Mouse (Mus musculus): ENCODE measurements around the gene Gm8677.
"Not testable (repeated sequence)": the region's sequence is repeated elsewhere in the genome, so short reads cannot be mapped to it uniquely, and the experiment has no call there.

Gene Gm8677

DNA sequence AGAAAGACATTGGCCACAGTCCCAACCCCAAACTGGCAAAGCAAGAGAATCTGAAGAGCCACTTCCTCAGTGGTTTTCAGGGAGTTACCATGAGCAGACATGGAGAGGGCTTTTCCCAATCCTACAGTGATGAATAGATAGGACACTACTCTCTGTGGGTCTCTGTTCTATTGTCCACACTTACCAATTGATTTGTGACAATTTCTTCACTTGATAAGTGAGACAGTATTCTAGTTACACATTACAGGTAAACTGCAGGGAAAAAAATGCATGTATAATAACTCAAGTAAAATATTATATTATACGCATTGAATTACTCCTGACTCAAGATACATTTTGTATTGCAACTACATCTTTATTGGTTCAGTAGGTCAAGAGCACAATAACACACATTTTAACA, at the start of gene Gm8677:
Gene Gm8677 (minus strand): TSS at position 101 of the 400 bp plus-strand sequence.
- not testable (repeated sequence) for DNase-seq (ENCODE audit: low spot score in 2 of 2)

DNA sequence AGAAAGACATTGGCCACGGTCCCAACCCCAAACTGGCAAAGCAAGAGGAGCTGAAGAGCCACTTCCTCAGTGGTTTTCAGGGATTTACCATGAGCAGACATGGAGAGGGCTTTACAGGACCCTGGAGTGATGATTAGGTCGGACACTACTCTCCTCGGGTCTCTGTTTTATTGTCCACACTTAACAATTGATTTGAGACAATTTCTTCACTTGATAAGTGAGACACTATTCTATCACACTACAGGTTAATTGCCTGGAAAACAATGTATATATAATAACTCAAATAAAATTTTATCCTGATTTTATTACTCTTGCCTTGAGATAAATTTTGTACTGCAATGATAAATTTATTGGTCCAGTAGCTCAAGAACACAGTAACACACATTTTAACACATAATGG, 30.6 kb upstream of the Gm8677 start, which contains the start of gene Gm4201:
Gene Gm4201 (minus strand): TSS at position 101 of the 400 bp plus-strand sequence.
- not testable (repeated sequence) for DNase-seq (ENCODE audit: low spot score in 2 of 2)

DNA sequence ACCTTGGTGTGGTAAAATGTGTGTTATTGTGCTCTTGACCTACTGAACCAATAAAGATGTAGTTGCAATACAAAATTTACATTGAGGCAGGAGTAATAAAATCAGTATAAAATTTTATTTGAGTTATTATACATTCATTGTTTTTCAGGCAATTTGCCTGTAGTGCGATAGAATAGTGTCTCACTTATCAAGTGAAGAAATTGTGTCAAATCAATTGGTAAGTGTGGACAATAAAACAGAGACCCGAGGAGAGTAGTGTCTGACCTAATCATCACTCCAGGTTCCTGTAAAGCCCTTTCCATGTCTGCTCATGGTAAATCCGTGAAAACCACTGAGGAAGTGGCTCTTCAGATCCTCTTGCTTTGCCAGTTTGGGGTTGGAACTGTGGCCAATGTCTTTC, 12.0 kb downstream of the Gm8677 start, which contains the start of gene Vmn1r152:
Gene Vmn1r152 (plus strand): TSS at position 301 of the 400 bp plus-strand sequence.
- DNase-seq (ENCODE audit: low spot score in 2 of 2) = not testable (repeated sequence)

DNA sequence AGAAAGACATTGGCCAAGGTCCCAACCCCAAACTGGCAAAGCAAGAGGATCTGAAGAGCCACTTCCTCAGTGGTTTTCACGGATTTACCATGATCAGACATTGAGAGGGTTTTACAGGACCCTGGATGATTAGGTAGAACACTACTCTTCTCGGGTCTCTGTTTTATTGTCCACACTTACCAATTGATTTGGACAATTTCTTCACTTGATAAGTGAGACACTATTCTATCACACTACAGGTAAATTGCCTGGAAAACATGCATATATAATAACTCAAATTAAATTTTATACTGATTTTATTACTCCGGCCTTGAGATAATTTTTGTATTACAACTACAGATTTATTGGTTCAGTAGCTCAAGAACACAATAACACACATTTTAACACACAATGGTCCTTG, 35.1 kb downstream of the Gm8677 start, which contains the start of gene Vmn1r151:
Gene Vmn1r151 (minus strand): TSS at position 101 of the 400 bp plus-strand sequence.
- DNase-seq (ENCODE audit: low spot score in 2 of 2) = not testable (repeated sequence)

Measured in heart, adult 9 months (tissue).